Mouse (Mus musculus): ENCODE data around the gene Fbxw5.
A peak's percentile ranks its signal among the peaks of the same experiment; 100 is the strongest.
"Not testable (repeated sequence)": the region's sequence is repeated elsewhere in the genome, so short reads cannot be mapped to it uniquely, and the experiment has no call there.

Gene Fbxw5

GRCm38 (mm10) chr2:25533707-25534106, 33.2 kb downstream of the Fbxw5 start:
- no peak for DNase-seq

- DNase-seq = no peak
Measured at GRCm38 (mm10) chr2:25534178-25534865, 33.8 kb downstream of the Fbxw5 start.

- DNase-seq = no peak
Measured at GRCm38 (mm10) chr2:25534866-25535182, 34.3 kb downstream of the Fbxw5 start.

GRCm38 (mm10) chr2:25536531-25536930, 36.0 kb downstream of the Fbxw5 start:
- DNase-seq = no peak

GRCm38 (mm10) chr2:25540541-25540948, 40.0 kb downstream of the Fbxw5 start:
- DNase-seq = no peak

GRCm38 (mm10) chr2:25541644-25542367, 41.3 kb downstream of the Fbxw5 start:
- DNase-seq = no peak

GRCm38 (mm10) chr2:25545996-25546810, 45.7 kb downstream of the Fbxw5 start:
- no peak for DNase-seq

GRCm38 (mm10) chr2:25546811-25547491, 46.4 kb downstream of the Fbxw5 start, which contains the start of gene Traf2:
Gene Traf2, minus strand, starts transcription at chr2:25546940.
- peak; percentile 100 for DNase-seq

- no peak for DNase-seq
Measured at GRCm38 (mm10) chr2:25549021-25549991, 48.8 kb downstream of the Fbxw5 start.

- peak; percentile 73 for DNase-seq
Measured at GRCm38 (mm10) chr2:25551186-25551585, 50.6 kb downstream of the Fbxw5 start.

- not testable (repeated sequence) for DNase-seq
Measured at GRCm38 (mm10) chr2:25553171-25553786, 52.7 kb downstream of the Fbxw5 start.
